Mouse (Mus musculus): ENCODE results near the gene Usp53. TPM values are rescaled to one million over a fixed set of nuclear protein-coding genes. Genes with fewer than 3 reads are reported as not detected.
A peak's percentile ranks its signal among the peaks of the same experiment; 100 is the strongest.

The Usp53 gene
- polyA plus RNA-seq, 1 experiment from 2014 or later: 4.1 TPM

DNA sequence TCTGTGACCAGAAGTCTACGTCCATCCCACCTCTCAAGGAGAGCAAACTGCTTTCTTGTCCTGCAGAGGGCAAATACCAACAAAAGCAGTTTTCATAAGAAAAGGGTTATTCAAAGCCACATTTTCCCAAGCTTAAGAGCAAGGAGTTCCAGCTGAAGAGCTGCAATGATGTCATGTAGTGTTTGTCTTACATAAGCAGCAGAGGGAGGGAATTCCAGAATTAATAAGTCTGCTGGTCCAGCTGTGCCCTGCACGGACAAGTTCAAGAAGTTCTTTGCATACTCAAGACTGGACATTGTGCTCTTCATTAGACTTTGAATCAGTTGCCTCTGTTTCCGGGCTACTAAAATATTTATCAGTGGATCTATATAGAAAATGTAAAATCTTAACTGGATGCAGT, 16.7 kb upstream of the Usp53 start:
- no peak for DNase-seq (ENCODE audit: low spot score)
- WGBS: 74% methylated on average over 3 of the region's 3 CpGs

DNA sequence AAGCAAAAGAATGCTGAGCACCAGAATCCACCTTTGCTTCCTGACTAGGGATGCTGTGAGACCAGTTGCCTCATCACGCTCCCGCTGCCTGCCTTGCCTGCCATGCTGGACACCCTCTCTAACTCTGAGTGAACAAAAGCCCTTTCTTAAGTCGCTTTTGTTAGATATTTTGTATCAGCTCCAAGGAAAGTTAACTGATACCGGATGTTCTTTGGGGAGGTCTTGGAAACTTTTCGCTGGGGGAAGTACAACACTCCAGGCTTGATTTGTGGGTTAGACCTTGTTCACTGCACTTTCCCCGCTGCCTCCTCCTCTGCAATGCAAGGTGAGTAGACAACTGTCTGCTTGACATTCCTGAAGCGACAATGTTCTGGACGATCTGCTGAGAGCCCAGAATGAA, 14.2 kb upstream of the Usp53 start:
- Histone ChIP-seq H3K4me1 (replicated peaks; ENCODE audit: control insufficient read depth, insufficient read depth, low read length) (no peaks in the 10 kb centered on the region), H3K27ac (ENCODE audit: low read depth, low read length) (no peak overlapping the region), H3K4me2 (no peak overlapping the region), H3K9me3 (ENCODE audit: control insufficient read depth, low read length) (no peaks in the 10 kb centered on the region), H3K4me3 (ENCODE audit: low read depth, low read length) (no peak overlapping the region), H3K27me3 (replicated peaks; ENCODE audit: control insufficient read depth, insufficient read depth, low read length) (no peaks in the 10 kb centered on the region), H3K36me3 (ENCODE audit: control insufficient read depth, insufficient read depth, low read length) (no peaks in the 10 kb centered on the region), H3K9ac (ENCODE audit: low read depth, low read length) (no peak overlapping the region)
- DNase-seq (ENCODE audit: low spot score) (no peak), ATAC-seq (replicated peaks; ENCODE audit: low FRiP score) (no peak)
- WGBS: 78% methylated on average over 8 of the region's 8 CpGs

More for the DNA sequence above, 16.7 kb upstream of the Usp53 start:
- H3K9me3 ChIP-seq (ENCODE audit: control insufficient read depth, low read length): no peaks in the 10 kb centered on the region
- ATAC-seq (replicated peaks; ENCODE audit: low FRiP score): no peak
- H3K4me3 ChIP-seq (ENCODE audit: low read depth, low read length): no peak overlapping the region
- H3K4me1 ChIP-seq (replicated peaks; ENCODE audit: control insufficient read depth, insufficient read depth, low read length): no peaks in the 10 kb centered on the region
- H3K4me2 ChIP-seq: no peak overlapping the region
- no peak overlapping the region for H3K27ac ChIP-seq (ENCODE audit: low read depth, low read length)
- no peaks in the 10 kb centered on the region for H3K36me3 ChIP-seq (ENCODE audit: control insufficient read depth, insufficient read depth, low read length)
- no peak overlapping the region for H3K9ac ChIP-seq (ENCODE audit: low read depth, low read length)
- no peaks in the 10 kb centered on the region for H3K27me3 ChIP-seq (replicated peaks; ENCODE audit: control insufficient read depth, insufficient read depth, low read length)

DNA sequence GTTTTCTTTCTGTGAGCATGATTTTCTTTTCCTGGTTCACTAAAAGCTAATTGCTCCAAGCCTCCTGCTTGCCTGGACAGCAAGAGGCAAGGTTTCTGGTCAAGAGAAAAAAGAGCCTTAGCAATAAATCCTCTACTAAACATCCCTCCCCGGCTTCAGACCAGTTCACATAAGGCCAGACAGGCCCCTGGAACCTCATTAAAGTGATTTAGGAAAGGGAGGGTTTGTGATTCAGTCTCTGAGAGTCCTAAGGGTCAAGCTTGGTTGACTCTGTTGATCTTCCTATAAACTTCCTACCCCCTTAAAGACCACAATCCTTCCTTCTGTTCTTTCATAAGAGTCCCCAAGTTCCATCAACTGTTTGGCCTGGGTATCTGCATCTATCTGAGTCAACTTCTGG, 12.7 kb upstream of the Usp53 start:
- no peak overlapping the region for H3K4me3 ChIP-seq (ENCODE audit: low read depth, low read length)
- H3K4me2 ChIP-seq: no peak overlapping the region
- no peak overlapping the region for H3K27ac ChIP-seq (ENCODE audit: low read depth, low read length)
- H3K4me1 ChIP-seq (replicated peaks; ENCODE audit: control insufficient read depth, insufficient read depth, low read length): no peaks in the 10 kb centered on the region
- ATAC-seq (replicated peaks; ENCODE audit: low FRiP score) (no peak), DNase-seq (ENCODE audit: low spot score) (no peak)
- H3K36me3 ChIP-seq (ENCODE audit: control insufficient read depth, insufficient read depth, low read length): no peaks in the 10 kb centered on the region
- H3K9ac ChIP-seq (ENCODE audit: low read depth, low read length): no peak overlapping the region
- H3K9me3 ChIP-seq (ENCODE audit: control insufficient read depth, low read length): no peaks in the 10 kb centered on the region
- WGBS: 58% methylated on average over 1 of the region's 1 CpGs
- no peaks in the 10 kb centered on the region for H3K27me3 ChIP-seq (replicated peaks; ENCODE audit: control insufficient read depth, insufficient read depth, low read length)

DNA sequence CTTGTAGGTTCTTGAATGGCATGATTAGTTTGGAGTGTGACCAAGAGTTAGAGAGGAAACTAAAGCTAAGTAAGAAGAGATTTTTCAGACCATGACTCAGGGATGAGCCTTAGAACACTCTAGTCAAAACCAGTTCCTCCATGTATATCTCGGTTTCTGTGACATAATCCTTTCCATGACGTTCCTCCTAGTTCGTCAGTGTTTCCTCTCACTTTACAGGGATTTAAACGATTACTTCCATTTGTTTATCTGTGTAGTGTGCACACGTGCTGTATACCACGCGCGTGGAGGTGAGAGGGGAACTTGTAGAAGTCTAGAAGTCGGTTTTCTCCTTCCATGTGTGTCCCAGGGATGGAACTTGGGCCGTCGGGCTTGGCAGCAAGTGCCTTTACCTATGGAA, 2.6 kb upstream of the Usp53 start:
- Histone ChIP-seq H3K36me3 (ENCODE audit: control insufficient read depth, insufficient read depth, low read length) (no peaks in the 10 kb centered on the region), H3K4me1 (replicated peaks; ENCODE audit: control insufficient read depth, insufficient read depth, low read length) (peaks cover 10% of the 10 kb centered on the region; the same call in 1 of the 2 replicates), H3K9me3 (ENCODE audit: control insufficient read depth, low read length) (no peaks in the 10 kb centered on the region), H3K27ac (ENCODE audit: low read depth, low read length) (no peak overlapping the region), H3K27me3 (replicated peaks; ENCODE audit: control insufficient read depth, insufficient read depth, low read length) (no peaks in the 10 kb centered on the region), H3K4me2 (no peak overlapping the region), H3K4me3 (ENCODE audit: low read depth, low read length) (no peak overlapping the region), H3K9ac (ENCODE audit: low read depth, low read length) (no peak overlapping the region)
- ATAC-seq (replicated peaks; ENCODE audit: low FRiP score): no peak
- no peak for DNase-seq (ENCODE audit: low spot score)
- 74% methylated on average over 11 of the region's 11 CpGs for WGBS

GRCm38 (mm10) chr3:122986386-122986785, 2.1 kb upstream of the Usp53 start:
- Histone ChIP-seq H3K4me2 (no peak overlapping the region), H3K27ac (ENCODE audit: low read depth, low read length) (no peak overlapping the region), H3K36me3 (ENCODE audit: control insufficient read depth, insufficient read depth, low read length) (no peaks in the 10 kb centered on the region), H3K9me3 (ENCODE audit: control insufficient read depth, low read length) (no peaks in the 10 kb centered on the region), H3K9ac (ENCODE audit: low read depth, low read length) (no peak overlapping the region), H3K4me3 (ENCODE audit: low read depth, low read length) (no peak overlapping the region), H3K4me1 (replicated peaks; ENCODE audit: control insufficient read depth, insufficient read depth, low read length) (peaks cover 10% of the 10 kb centered on the region; the same call in 1 of the 2 replicates), H3K27me3 (replicated peaks; ENCODE audit: control insufficient read depth, insufficient read depth, low read length) (no peaks in the 10 kb centered on the region)
- 18% methylated on average over 1 of the region's 1 CpGs for WGBS
- ATAC-seq (replicated peaks; ENCODE audit: low FRiP score): no peak
- DNase-seq (ENCODE audit: low spot score): no peak

DNA sequence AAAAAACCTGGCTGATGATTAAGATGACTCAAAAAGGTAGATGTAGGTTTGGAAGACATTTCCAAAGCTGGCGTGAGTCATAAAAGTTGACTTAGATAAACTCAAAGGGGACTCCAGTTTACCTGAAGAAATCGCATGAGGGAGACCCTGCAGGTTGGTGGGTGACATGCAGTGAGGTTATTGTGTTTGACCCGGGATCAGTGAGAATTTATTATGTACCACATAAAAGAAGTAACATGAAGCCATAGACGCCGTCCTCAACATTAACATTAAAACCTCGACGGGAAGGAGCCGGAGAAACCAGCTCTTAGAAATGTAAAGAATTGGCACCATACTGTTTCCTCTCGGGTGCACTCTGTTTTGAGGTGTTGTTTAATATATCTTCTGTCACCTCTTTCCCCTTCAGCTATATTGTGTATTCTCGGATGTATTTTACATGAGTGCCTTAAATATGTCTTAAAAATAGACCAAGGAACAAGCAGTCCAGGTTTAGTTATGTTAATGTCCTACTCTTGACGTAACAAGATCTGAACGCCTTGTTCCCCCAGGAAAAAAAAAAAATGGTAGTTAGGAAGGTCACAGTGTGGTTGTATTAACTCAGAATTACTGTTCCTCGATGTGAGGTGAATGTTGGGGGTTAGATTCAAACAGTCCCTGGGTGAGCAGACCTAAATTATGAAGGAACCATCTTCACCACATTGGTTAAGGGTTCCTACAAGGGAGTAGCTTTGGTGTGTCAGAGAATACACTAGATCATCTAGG, 1.1 kb upstream of the Usp53 start:
- no peak for DNase-seq (ENCODE audit: low spot score)
- H3K9ac ChIP-seq (ENCODE audit: low read depth, low read length): peak overlapping the region; percentile 89
- peaks cover 10% of the 10 kb centered on the region; the same call in 1 of the 2 replicates for H3K4me1 ChIP-seq (replicated peaks; ENCODE audit: control insufficient read depth, insufficient read depth, low read length)
- 34% methylated on average over 13 of the region's 13 CpGs for WGBS
- H3K4me3 ChIP-seq (ENCODE audit: low read depth, low read length): peak overlapping the region; percentile 86
- no peaks in the 10 kb centered on the region for H3K36me3 ChIP-seq (ENCODE audit: control insufficient read depth, insufficient read depth, low read length)
- ATAC-seq (replicated peaks; ENCODE audit: low FRiP score): no peak
- no peaks in the 10 kb centered on the region for H3K27me3 ChIP-seq (replicated peaks; ENCODE audit: control insufficient read depth, insufficient read depth, low read length)
- peak overlapping the region; percentile 84 for H3K4me2 ChIP-seq
- no peak overlapping the region for H3K27ac ChIP-seq (ENCODE audit: low read depth, low read length)
- no peaks in the 10 kb centered on the region for H3K9me3 ChIP-seq (ENCODE audit: control insufficient read depth, low read length)

GRCm38 (mm10) chr3:122983849-122984248, 461 bp downstream of the Usp53 start:
- peak overlapping the region; percentile 84 for H3K4me2 ChIP-seq
- peak overlapping the region; percentile 75 for H3K9ac ChIP-seq (ENCODE audit: low read depth, low read length)
- DNase-seq (ENCODE audit: low spot score): no peak
- H3K36me3 ChIP-seq (ENCODE audit: control insufficient read depth, insufficient read depth, low read length): no peaks in the 10 kb centered on the region
- peak overlapping the region; percentile 88 for H3K27ac ChIP-seq (ENCODE audit: low read depth, low read length)
- peak; percentile 78; the same call in 1 of the 2 replicates for ATAC-seq (replicated peaks; ENCODE audit: low FRiP score)
- no peaks in the 10 kb centered on the region for H3K9me3 ChIP-seq (ENCODE audit: control insufficient read depth, low read length)
- WGBS: under 1% methylated on average over 30 of the region's 30 CpGs
- H3K4me3 ChIP-seq (ENCODE audit: low read depth, low read length): peak overlapping the region; percentile 86
- peaks cover 10% of the 10 kb centered on the region; the same call in 1 of the 2 replicates for H3K4me1 ChIP-seq (replicated peaks; ENCODE audit: control insufficient read depth, insufficient read depth, low read length)
- H3K27me3 ChIP-seq (replicated peaks; ENCODE audit: control insufficient read depth, insufficient read depth, low read length): no peaks in the 10 kb centered on the region

DNA sequence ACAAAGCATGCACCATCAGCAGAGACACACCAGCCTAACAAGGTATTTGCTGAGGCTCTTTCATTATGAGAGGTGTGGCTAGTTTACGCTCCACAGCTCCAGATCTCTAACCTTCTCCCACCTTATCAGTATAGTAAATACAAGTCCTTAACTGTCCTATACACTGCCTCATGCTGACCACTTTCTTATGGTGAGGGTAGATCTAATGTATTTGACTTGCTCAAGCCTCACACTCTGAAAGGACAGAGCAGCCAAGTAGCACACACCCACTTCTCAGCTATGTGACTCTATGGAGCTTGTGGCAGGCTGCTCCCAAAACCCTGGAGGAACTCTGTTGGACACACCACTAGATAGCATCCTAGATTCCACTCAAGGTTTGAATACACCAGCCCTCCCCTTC, 8.3 kb downstream of the Usp53 start:
- no peaks in the 10 kb centered on the region for H3K36me3 ChIP-seq (ENCODE audit: control insufficient read depth, insufficient read depth, low read length)
- no peak overlapping the region for H3K9ac ChIP-seq (ENCODE audit: low read depth, low read length)
- no peaks in the 10 kb centered on the region; the same call in 1 of the 2 replicates for H3K4me1 ChIP-seq (replicated peaks; ENCODE audit: control insufficient read depth, insufficient read depth, low read length)
- no peaks in the 10 kb centered on the region for H3K27me3 ChIP-seq (replicated peaks; ENCODE audit: control insufficient read depth, insufficient read depth, low read length)
- peak; percentile 79 for ATAC-seq (replicated peaks; ENCODE audit: low FRiP score)
- no peaks in the 10 kb centered on the region for H3K9me3 ChIP-seq (ENCODE audit: control insufficient read depth, low read length)
- no peak for DNase-seq (ENCODE audit: low spot score)
- no peak overlapping the region for H3K4me2 ChIP-seq
- H3K27ac ChIP-seq (ENCODE audit: low read depth, low read length): no peak overlapping the region
- WGBS: 60% methylated on average over 1 of the region's 1 CpGs
- no peak overlapping the region for H3K4me3 ChIP-seq (ENCODE audit: low read depth, low read length)

DNA sequence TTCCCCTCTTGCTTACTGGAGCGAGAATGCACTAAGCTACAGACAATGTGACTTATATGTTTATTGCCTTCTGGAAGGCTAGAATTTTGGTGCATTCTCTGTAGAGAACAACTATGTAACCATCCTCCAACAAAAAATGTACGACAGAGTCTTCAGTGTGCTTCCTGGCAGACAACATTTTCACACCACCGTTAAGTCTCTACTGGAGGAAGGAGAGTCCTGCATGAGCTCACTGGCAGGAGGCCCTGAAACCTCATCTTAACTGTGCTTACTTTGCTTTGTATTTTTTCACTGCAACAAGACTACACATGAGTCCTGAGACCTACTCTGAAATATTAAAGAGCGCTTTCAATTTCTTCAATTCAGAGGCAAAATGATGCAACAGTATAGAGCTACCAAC, 8.9 kb downstream of the Usp53 start:
- DNase-seq (ENCODE audit: low spot score) (no peak), ATAC-seq (replicated peaks; ENCODE audit: low FRiP score) (no peak)
- Histone ChIP-seq H3K4me1 (replicated peaks; ENCODE audit: control insufficient read depth, insufficient read depth, low read length) (no peaks in the 10 kb centered on the region; the same call in 1 of the 2 replicates), H3K36me3 (ENCODE audit: control insufficient read depth, insufficient read depth, low read length) (no peaks in the 10 kb centered on the region), H3K9me3 (ENCODE audit: control insufficient read depth, low read length) (no peaks in the 10 kb centered on the region), H3K4me3 (ENCODE audit: low read depth, low read length) (no peak overlapping the region), H3K27ac (ENCODE audit: low read depth, low read length) (no peak overlapping the region), H3K9ac (ENCODE audit: low read depth, low read length) (no peak overlapping the region), H3K4me2 (no peak overlapping the region), H3K27me3 (replicated peaks; ENCODE audit: control insufficient read depth, insufficient read depth, low read length) (no peaks in the 10 kb centered on the region)
- WGBS: 85% methylated on average over 4 of the region's 4 CpGs
